Mouse (Mus musculus): Measurements from ENCODE around the gene Ino80d.

Ino80d gene

DNA sequence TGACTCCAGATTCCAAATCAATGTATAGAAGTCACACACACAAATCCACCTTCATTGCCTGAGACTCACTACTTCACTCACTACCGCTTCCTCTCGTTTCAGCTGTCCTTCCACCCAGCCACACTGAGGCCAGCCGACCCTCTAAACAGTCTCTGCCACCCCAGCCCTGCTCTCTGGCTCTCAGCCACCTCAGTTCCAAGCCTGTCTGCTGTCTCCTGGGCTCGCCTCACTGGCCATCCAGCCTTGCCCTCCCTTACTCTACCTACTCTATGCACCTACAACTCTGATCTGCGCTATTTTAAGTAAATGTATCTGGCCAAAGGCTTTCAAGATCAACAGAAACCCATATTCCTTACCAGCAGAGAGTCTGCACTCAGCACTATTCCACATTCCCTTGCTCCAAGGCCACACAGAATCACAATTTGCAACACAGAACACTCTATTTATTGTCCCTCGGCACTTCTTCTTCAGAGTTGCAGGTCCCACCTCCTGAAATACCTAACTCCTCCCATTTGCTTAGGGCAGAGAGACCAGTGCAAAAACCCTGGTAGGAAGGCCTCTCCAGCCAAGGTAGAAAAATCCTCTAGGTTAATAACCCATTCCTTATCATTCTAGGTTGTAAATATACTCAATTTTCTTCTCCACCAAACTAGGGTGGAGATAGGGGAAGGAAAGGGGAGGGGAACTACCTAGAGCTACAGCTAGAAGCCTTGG, 6.7 kb downstream of the Ino80d start:
- no peak for ATAC-seq (ENCODE audit: low TSS enrichment)

DNA sequence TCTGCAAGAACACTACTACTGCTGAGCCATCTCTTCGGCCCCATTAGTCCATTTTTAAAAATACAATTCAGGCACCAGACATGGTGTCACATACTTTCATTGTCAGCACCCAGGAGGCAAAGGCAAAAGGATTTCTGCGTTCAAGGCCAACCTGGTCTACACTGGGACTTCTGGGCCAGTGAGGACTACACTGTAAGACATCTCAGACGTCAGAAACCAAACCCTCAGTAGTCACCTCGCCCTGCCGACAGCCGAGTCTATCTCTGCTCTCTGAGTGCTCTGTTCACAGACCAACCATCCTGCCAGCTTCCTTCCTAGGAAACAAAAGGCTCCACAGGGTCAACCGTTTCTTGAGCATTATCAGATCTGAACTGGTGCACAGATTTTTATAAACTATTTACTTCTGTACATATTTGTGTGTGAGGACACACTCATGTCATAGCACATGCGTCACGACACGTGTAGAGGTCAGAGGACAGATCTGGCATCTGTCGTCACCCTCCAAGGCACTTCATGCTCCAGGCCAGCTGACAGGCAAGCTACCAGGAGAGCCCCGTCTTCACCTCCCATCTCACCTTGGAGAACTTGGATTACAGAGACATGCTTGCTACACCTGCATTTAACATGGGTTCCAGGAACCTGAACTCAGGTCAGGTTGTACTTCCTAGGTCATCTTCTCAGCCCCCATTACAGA, 11.6 kb downstream of the Ino80d start:
- ATAC-seq (ENCODE audit: low TSS enrichment): no peak

DNA sequence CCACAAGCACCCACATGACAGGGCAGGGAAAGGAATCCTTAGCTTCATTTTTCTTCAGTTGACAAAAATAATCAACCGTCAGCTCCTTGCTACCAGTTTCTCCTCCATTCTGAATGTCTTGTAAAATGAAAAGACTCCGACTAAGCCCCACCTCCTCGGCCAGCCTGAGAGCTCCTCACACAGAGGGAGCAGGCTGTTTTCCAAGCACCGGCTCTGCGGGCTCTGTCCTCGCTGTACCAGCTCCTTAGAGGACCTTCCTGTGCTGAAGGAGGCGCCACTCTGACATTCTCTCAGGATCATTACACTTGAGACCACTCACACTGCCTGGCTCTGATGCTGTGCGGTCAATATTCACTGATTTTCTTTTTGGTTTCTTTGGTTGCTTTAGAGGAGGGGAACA, 14.3 kb downstream of the Ino80d start:
- ATAC-seq (ENCODE audit: low TSS enrichment): peak; percentile 72

DNA sequence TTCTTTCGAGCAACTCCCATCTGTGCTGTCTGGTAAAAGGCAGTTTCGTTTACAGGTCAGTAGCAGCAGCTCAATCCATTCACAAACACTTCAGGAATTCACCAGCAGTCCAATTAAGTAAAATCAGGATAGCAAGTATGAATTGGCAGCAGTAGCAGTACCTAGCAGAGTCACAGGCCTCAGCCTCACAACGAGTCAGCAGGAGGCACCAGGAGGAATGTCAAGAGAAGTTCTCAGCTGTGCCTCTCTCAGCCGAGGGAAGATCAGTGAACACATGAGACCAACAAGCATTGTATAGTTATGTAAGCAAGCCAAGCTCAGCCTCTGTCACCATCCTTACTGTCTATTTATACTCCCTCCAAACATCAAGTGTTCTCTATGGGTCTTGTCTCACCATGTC, 15.6 kb downstream of the Ino80d start:
- ATAC-seq (ENCODE audit: low TSS enrichment): no peak

DNA sequence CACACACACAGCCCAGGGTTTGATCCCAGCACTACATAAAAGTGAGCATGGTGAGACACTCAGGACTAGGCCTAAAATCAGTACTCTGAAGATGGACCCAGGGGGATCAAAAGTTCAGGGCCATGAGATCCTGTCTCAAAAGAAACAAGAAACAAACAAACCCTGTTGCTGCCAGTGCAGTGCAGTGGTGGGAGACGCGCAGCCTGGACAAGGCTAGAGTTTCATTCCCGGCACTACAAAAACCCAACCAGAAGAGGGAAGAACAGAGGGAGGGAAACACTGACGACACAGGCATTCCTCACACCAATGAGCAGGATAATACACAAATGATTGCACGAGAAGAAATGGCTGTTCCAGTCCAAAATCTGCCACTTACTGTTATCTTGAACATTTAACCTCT, 18.4 kb downstream of the Ino80d start:
- ATAC-seq (ENCODE audit: low TSS enrichment): no peak

DNA sequence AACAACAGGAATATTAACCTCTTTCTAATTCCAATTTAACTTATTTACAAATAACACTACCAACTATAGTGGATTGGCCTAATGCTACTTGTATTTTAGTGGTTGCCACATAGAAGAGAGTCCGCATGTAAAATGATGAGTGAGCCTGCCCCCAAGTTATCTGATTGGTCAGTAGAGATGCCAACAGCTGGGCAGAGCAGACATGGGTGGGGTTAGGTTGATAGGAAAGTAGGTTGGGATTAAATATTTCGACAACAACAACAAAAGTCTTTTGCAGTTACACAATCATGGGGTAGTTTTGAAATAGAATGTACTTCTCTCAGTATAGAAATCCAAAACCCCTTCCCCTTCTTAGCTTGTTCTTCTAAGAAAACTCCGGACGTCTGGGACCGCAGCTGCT, 24.7 kb downstream of the Ino80d start:
- no peak for ATAC-seq (ENCODE audit: low TSS enrichment)

DNA sequence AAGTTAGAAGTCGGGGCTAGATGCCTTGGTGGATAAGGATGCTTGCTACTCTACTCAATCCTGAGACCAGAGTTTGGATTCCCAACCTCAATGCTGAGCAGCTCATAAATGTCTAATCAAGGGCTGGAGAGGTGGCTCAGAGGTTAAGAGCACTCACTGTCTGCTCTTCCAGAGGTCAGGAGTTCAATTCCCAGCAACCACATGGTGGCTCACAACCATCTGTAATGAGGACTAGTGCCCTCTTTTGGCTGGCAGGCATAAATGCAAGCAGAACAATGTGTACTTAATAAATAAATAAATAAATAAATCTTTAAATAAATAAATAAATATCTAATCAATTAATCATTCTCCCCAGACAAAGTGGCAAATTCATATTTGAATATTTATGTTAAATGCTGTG, 25.9 kb downstream of the Ino80d start:
- ATAC-seq (ENCODE audit: low TSS enrichment): no peak

DNA sequence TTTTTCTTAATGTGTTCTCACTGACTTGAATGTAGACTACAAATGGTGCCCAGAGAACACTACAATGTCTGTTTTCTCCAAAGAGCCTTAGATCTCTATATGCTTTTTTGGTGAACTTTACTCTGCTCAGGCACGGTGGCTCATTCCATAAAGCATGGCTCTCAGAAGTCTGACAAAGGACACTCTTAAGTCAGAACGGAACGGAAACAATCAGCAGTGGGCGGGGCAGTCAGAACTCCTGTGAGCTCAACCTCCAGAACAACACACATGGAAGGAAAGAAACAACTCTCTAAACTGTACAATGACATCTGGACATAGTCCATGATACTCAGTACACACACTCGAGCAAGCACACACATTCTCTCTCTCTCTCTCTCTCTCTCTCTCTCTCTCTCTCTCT, 34.2 kb downstream of the Ino80d start:
- no peak for ATAC-seq (ENCODE audit: low TSS enrichment)

DNA sequence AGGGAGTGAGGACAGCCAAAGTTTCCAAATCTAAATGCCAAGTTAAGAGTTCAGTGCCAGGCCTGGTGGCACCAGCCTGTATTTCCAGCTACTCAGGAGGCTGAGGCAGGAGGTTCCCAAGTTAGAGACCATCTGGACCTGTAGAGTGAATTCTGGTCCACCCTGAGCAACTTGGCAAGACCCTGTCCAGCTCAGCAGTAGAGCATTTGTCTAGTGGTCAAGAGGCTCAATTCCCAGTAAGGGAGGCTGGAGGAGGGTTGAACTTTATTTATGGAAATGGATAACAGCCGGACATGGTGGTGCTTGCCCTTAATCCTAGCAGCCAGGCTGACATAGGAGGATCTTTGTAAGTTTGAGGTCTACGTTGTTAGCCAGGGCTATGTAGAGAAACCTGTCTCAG, 38.1 kb downstream of the Ino80d start:
- ATAC-seq (ENCODE audit: low TSS enrichment): no peak

DNA sequence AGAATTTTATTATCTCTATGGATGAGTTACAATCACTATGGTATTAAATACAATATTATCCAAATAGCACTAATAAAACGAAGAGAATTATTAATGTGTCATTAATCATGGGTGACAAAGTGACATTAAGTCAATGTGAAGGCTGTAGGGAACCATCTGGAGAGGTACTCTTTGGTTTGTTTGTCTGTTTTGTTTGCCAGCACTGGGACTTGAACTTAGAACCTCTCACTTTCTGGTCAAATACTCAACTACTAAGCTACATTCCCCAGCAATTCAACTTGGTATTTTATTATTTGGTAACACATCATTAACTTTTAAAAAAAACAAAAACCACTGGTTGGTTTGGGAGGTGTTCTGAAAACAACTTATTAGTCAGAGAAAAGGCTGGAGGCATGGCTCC, 43.1 kb downstream of the Ino80d start:
- no peak for ATAC-seq (ENCODE audit: low TSS enrichment)

DNA sequence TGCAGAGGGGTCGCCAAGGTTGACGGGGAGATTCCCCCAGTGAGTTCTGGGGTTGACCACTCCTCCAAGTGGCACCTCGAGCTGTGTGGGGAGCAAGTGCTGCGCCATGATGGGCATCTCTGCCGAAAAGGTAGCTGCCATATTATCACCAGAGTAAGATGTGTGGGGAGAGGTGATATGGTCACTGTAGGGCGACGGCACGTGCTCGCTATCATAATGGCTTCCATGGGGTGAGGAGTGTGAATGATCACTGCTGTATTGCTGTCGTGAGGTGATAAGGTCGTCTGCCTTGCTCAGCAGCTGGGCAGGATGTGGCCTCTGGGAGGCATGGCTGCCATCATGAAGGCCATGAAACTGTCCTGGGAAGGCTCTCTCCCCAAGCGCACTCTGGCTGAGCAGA, 56.1 kb downstream of the Ino80d start:
- no peak for ATAC-seq (ENCODE audit: low TSS enrichment)

DNA sequence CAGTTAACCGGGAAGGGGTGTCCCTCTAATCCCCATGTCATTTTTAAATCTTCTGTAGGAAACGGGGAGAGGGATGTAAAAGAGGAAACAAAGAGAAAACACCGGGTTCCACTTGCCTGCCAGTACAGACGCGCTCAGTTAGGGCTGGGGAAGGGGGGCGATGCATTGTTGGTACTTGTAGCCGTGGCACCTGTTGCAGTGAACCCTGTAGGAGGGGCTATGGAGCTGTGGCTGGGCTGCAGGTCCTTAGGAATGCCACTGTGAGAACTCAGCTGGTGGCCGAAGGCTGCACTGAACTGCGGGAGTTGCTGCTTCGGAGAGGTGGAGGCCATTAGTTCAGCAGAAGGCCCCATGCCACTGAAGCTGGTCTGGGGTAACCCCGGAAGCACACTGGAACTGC, 56.6 kb downstream of the Ino80d start:
- no peak for ATAC-seq (ENCODE audit: low TSS enrichment)

DNA sequence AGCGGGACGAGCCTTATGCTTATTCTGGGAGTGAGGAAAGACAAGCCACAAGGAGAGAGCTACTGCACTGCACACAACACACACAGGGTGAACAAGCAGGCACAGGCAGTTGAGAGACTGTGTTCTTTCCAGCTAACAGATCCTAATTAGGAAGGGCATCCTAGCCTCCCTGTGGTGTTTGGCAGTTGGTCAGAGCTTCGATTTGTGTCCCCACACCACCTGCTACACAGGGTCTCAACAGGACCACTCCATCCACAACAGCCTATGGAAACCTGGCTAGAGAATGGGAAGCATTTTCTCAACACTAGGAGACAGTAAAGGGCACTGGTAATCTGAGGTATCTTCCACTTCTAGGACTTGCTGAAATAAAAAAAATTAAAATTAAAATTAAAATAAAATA, 57.1 kb downstream of the Ino80d start:
- ATAC-seq (ENCODE audit: low TSS enrichment): no peak

DNA sequence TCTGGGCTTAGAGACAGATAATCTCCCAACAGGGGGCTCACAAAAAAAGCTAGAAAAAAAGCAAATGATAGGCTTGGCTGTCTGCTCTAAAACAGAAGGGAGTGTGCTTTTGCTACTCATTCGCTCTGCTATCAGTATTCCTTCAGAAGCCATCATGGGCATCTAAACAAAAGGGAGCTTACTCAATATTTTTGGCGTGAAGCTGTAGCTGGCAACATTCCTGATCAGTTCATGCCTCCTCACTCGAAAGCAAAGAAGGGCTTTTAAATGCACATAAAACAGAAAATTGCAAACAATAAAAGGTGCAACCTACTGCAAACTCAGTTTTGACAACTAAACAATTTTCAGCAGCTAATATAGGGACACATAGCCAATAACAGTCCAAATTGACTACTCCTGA, 59.1 kb downstream of the Ino80d start:
- no peak for ATAC-seq (ENCODE audit: low TSS enrichment)

DNA sequence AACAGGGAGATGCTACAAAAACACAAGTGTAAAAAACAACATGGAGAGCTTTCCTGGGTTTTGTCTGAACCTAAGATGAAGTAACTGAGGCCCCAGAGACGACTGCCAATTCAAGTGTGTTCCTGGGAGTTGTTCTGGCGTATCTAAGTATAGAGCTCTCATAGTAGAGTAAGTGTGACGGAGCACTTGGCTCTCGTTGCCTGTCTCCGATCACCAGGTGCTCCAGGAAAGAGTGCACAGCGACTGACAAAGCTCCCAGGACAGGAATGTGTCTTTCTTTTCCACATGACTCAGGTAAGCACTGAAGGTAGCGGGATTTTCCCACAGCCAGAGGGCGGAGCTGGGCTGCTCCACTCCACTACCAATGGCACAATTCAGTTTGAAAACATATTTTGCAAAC, 63.6 kb downstream of the Ino80d start:
- ATAC-seq (ENCODE audit: low TSS enrichment): peak; percentile 72

DNA sequence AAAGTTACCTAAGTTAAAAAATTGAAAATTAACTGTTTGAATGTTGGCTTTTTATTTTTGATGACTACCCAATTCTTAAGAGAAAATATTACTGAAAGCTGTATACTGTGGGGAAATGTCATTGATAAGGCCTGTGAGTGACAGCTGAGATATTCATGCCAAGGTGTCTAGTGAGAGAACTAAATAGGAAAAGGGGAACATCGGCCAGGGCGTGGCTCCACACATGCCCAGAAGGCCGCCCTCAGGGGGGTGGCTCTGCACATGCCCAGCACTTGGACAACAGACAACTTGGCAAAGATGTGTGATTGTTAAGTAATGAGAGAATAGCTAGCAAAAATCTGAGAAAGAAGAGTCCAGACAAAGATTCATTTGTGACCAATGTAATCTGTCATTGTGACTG, 64.5 kb downstream of the Ino80d start:
- no peak for ATAC-seq (ENCODE audit: low TSS enrichment)

DNA sequence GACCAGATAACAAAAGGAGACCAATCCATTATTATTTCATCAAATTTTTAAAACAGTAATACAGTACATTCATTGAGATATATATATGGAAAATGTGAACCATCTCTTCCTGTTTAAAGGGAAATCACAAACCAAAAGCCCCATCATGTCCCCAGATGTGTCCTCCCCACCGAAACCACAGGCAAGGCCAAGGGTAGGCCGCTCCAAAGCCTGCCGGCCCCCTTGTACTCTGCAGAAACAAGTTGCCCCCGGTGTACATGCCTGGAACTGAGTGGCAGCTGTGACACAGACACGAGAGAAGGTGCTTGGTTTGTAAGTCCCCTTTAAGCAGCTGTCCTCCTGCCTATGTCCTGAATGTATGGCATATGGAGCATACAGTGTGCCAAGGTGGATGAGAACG, 66.5 kb downstream of the Ino80d start:
- ATAC-seq (ENCODE audit: low TSS enrichment): no peak

DNA sequence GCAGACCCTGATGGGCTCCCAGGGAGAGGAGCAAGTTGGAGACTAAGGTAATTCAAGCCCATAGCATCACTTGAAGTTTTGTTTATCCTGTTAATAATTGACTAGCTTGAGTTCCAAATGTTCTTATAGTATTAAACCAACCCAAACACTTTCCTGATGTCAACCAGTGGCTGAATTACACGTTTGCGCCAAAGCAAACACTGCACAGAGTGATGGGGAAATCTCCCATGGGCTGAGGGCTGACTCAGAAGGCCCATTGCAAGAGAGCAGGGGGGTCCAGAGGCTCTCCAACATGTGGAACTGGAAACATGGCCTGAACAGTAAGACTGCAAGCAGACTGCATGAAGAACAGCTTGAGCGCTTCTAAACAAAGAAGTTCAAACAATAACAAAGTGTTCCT, 81.5 kb downstream of the Ino80d start:
- ATAC-seq (ENCODE audit: low TSS enrichment): no peak

DNA sequence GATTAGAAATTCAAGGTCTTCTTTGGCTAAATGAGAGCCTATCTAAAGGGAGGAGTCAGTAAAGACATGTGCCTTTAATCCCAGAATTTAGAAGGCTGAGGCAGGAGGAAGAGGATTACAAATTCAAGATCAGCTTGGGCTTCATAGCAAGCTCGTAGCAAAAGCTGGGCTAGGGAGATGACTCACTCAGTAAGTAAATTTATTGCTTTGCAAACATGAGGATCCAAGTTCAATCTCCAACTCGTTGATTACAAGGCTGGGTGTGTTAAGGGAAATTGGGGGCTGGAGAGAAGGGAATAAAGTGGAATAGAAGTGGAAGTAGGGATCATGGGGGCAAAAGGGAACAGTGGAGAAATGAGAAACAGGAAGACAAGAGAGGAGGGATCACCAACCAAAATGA, 94.6 kb downstream of the Ino80d start:
- ATAC-seq (ENCODE audit: low TSS enrichment): no peak

DNA sequence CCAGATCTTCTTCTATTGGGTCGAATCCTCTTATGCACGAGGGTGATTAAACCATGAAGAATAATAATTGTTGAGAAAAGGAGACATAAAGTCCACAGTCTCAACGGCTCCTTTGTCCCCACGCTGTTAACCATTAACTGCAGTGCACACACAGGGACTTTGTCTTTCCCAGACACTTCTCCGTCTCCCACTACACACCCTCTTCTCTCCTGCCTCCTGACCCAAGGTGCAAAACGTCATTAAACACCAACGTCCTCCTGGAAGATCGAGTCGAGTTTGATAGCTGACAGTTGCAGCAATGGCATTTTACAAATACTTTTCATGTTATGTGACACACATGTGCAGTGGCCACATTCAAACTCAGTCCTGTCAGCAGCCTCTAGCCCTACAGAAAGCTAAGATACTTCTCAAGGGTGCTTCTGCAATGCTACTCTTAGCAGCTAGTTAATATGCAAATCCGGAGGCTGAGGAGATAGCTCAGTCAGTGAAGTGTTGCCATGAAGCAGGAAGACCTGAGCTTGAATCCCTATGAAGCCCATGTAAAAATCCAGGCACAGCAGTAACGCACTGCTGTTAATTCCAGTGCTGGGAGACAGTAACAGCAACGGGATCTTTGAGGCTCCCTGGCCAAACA, 109.3 kb downstream of the Ino80d start:
- ATAC-seq (ENCODE audit: low TSS enrichment): no peak

DNA sequence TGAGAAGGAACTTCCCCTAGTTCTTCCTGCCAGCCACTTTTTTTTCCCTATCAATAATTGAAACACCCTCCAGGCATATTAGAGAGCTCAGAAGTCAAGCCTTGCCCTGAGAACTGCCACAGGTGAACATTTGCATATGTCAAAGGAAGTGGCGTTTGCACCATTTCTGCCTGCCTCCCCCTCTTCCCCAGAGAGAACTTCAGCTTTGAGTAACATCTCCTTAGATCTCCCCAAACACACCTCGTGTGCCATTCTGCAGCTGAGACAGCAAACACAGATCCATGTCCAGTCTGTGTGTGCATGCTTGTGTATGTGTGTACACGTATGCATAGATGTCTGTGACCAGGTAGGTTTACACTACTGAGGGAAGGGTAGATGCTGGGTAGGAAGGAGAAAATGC, 112.6 kb downstream of the Ino80d start:
- no peak for ATAC-seq (ENCODE audit: low TSS enrichment)

DNA sequence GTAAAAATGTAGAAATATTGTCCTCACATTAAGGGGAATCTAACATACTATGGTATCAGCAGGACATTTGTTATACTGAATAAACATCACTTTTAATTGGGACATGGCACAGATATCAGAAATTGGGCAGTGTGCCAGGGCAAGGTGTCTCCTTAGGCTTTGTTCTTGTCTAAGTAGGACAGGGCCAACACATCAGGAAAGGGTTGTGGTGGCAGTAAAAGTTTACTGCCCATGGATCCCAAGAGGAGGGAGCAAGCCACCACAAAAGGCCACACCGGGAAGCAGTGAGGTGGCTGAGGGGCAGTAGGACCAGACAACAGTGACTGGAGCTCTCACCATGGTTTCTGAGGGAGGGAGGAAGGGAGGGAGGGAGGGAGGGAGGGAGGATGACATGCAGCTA, 121.1 kb downstream of the Ino80d start:
- ATAC-seq (ENCODE audit: low TSS enrichment): no peak

DNA sequence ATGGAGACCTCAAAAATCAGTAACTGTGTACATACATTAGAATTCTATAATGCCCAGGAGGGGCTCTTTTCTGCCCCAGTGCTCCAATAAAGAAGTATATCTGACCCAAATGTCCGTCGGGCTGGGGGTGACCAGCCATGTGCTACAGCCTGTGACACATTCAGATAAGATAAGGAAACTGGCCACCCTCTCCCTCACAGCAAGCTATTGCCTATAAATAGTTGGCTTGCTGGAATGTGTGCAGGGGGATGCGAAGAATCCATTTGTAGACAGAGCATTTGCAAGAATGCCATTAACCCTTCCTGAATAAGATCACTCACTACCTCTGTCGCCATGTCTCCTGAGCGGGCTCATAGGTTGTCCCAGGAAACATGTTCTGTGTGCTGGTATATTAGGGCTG, 121.8 kb downstream of the Ino80d start:
- ATAC-seq (ENCODE audit: low TSS enrichment): no peak

Measured in frontal cortex, adult (tissue).